Mouse (Mus musculus): Measurements from ENCODE around the gene Gm12166. TPM values are rescaled to one million over a fixed set of nuclear protein-coding genes. Genes with fewer than 3 reads are reported as not detected.
A peak's percentile ranks its signal among the peaks of the same experiment; 100 is the strongest.
"Not testable (repeated sequence)": the region's sequence is repeated elsewhere in the genome, so short reads cannot be mapped to it uniquely, and the experiment has no call there.

Gene Gm12166
- polyA plus RNA-seq (2015; fragmentation: Nextera tagmentation; extraction: Ambion mirVana): 2.8 and 3.3 TPM in 2 replicates

GRCm38 (mm10) chr11:46052105-46052659 is at the start of gene Gm12166:
TSS of gene Gm12166 (minus strand) at chr11:46052321.
- H3K27ac ChIP-seq; H3K9ac ChIP-seq; H3K9me3 ChIP-seq; H3K36me3 ChIP-seq; H3K27me3 ChIP-seq; ATAC-seq (ENCODE audit: insufficient number of reproducible peaks, low FRiP score, low TSS enrichment, low read depth); H3K4me2 ChIP-seq; H3K4me3 ChIP-seq: not testable (repeated sequence)
- peaks cover 22% of the 10 kb centered on the region for H3K4me1 ChIP-seq
- 37% methylated on average over 19 of the region's 19 CpGs for WGBS

GRCm38 (mm10) chr11:46097062-46097461 is 44.9 kb upstream of the Gm12166 start:
- no peaks in the 10 kb centered on the region for H3K27me3 ChIP-seq
- no peak overlapping the region for H3K4me3 ChIP-seq
- 76% methylated on average over 3 of the region's 3 CpGs for WGBS
- H3K27ac ChIP-seq: no peak overlapping the region
- no peaks in the 10 kb centered on the region for H3K9me3 ChIP-seq
- peaks cover 14% of the 10 kb centered on the region for H3K4me1 ChIP-seq
- H3K9ac ChIP-seq: no peak overlapping the region
- ATAC-seq (ENCODE audit: insufficient number of reproducible peaks, low FRiP score, low TSS enrichment, low read depth): no peak
- peaks cover 24% of the 10 kb centered on the region for H3K36me3 ChIP-seq
- no peak overlapping the region for H3K4me2 ChIP-seq

GRCm38 (mm10) chr11:46096265-46096649 is 44.1 kb upstream of the Gm12166 start:
- Histone ChIP-seq H3K4me3 (no peak overlapping the region), H3K4me1 (peaks cover 16% of the 10 kb centered on the region), H3K27ac (peak overlapping the region; percentile 65; the same call in 1 of the 2 replicates), H3K4me2 (no peak overlapping the region), H3K36me3 (peaks cover 24% of the 10 kb centered on the region), H3K9ac (no peak overlapping the region), H3K9me3 (no peaks in the 10 kb centered on the region), H3K27me3 (no peaks in the 10 kb centered on the region)
- no peak for ATAC-seq (ENCODE audit: insufficient number of reproducible peaks, low FRiP score, low TSS enrichment, low read depth)
- 87% methylated on average over 6 of the region's 6 CpGs for WGBS

GRCm38 (mm10) chr11:46095477-46096264 is 43.5 kb upstream of the Gm12166 start:
- Histone ChIP-seq H3K9me3 (no peaks in the 10 kb centered on the region), H3K4me1 (peaks cover 16% of the 10 kb centered on the region), H3K4me2 (no peak overlapping the region), H3K9ac (no peak overlapping the region), H3K27me3 (no peaks in the 10 kb centered on the region), H3K27ac (peak overlapping the region; percentile 65), H3K36me3 (peaks cover 19% of the 10 kb centered on the region), H3K4me3 (no peak overlapping the region)
- peak; percentile 53; the same call in 1 of the 2 replicates for ATAC-seq (ENCODE audit: insufficient number of reproducible peaks, low FRiP score, low TSS enrichment, low read depth)
- WGBS: 52% methylated on average over 9 of the region's 9 CpGs

GRCm38 (mm10) chr11:46092121-46092520 is 40.0 kb upstream of the Gm12166 start:
- Histone ChIP-seq H3K36me3 (peaks cover 5% of the 10 kb centered on the region; the same call in 1 of the 2 replicates), H3K4me2 (no peak overlapping the region), H3K27me3 (no peaks in the 10 kb centered on the region), H3K9ac (no peak overlapping the region), H3K9me3 (no peaks in the 10 kb centered on the region), H3K27ac (peak overlapping the region; percentile 71), H3K4me1 (peaks cover 25% of the 10 kb centered on the region), H3K4me3 (no peak overlapping the region)
- WGBS: 60% methylated on average over 4 of the region's 4 CpGs
- ATAC-seq (ENCODE audit: insufficient number of reproducible peaks, low FRiP score, low TSS enrichment, low read depth): no peak

GRCm38 (mm10) chr11:46090951-46091667 is 39.0 kb upstream of the Gm12166 start:
- Histone ChIP-seq H3K4me3 (no peak overlapping the region), H3K9ac (no peak overlapping the region), H3K27me3 (no peaks in the 10 kb centered on the region), H3K9me3 (no peaks in the 10 kb centered on the region), H3K4me2 (no peak overlapping the region), H3K4me1 (peaks cover 25% of the 10 kb centered on the region), H3K36me3 (peaks cover 5% of the 10 kb centered on the region; the same call in 1 of the 2 replicates), H3K27ac (no peak overlapping the region)
- WGBS: 47% methylated on average over 10 of the region's 10 CpGs
- no peak for ATAC-seq (ENCODE audit: insufficient number of reproducible peaks, low FRiP score, low TSS enrichment, low read depth)

- peaks cover 5% of the 10 kb centered on the region; the same call in 1 of the 2 replicates for H3K36me3 ChIP-seq
- WGBS: 91% methylated on average over 10 of the region's 10 CpGs
- H3K27me3 ChIP-seq: no peaks in the 10 kb centered on the region
- no peaks in the 10 kb centered on the region for H3K9me3 ChIP-seq
- H3K9ac ChIP-seq: no peak overlapping the region
- no peak overlapping the region for H3K27ac ChIP-seq
- peaks cover 18% of the 10 kb centered on the region for H3K4me1 ChIP-seq
- no peak overlapping the region for H3K4me2 ChIP-seq
- no peak overlapping the region for H3K4me3 ChIP-seq
- no peak for ATAC-seq (ENCODE audit: insufficient number of reproducible peaks, low FRiP score, low TSS enrichment, low read depth)
These were observed 38.1 kb upstream of the Gm12166 start for GRCm38 (mm10) chr11:46090036-46090725.

- Histone ChIP-seq H3K36me3 (no peaks in the 10 kb centered on the region), H3K9me3 (no peaks in the 10 kb centered on the region), H3K27me3 (no peaks in the 10 kb centered on the region), H3K4me3 (no peak overlapping the region), H3K27ac (no peak overlapping the region), H3K9ac (no peak overlapping the region), H3K4me1 (peaks cover 18% of the 10 kb centered on the region), H3K4me2 (no peak overlapping the region)
- ATAC-seq (ENCODE audit: insufficient number of reproducible peaks, low FRiP score, low TSS enrichment, low read depth): no peak
- 71% methylated on average over 4 of the region's 4 CpGs for WGBS
These were observed 37.1 kb upstream of the Gm12166 start for GRCm38 (mm10) chr11:46089081-46089713.

GRCm38 (mm10) chr11:46086446-46086845 is 34.3 kb upstream of the Gm12166 start:
- no peak overlapping the region for H3K27ac ChIP-seq
- no peak overlapping the region for H3K9ac ChIP-seq
- 89% methylated on average over 3 of the region's 3 CpGs for WGBS
- H3K27me3 ChIP-seq: no peaks in the 10 kb centered on the region
- no peak for ATAC-seq (ENCODE audit: insufficient number of reproducible peaks, low FRiP score, low TSS enrichment, low read depth)
- H3K4me3 ChIP-seq: no peak overlapping the region
- H3K36me3 ChIP-seq: no peaks in the 10 kb centered on the region
- peaks cover 11% of the 10 kb centered on the region for H3K4me1 ChIP-seq
- no peaks in the 10 kb centered on the region for H3K9me3 ChIP-seq
- no peak overlapping the region for H3K4me2 ChIP-seq

GRCm38 (mm10) chr11:46085398-46086163 is 33.5 kb upstream of the Gm12166 start:
- H3K4me3 ChIP-seq: no peak overlapping the region
- no peak for ATAC-seq (ENCODE audit: insufficient number of reproducible peaks, low FRiP score, low TSS enrichment, low read depth)
- H3K27ac ChIP-seq: no peak overlapping the region
- H3K36me3 ChIP-seq: no peaks in the 10 kb centered on the region
- no peaks in the 10 kb centered on the region for H3K27me3 ChIP-seq
- H3K9ac ChIP-seq: no peak overlapping the region
- H3K4me2 ChIP-seq: no peak overlapping the region
- no peaks in the 10 kb centered on the region for H3K9me3 ChIP-seq
- H3K4me1 ChIP-seq: peaks cover 11% of the 10 kb centered on the region
- 90% methylated on average over 10 of the region's 10 CpGs for WGBS

GRCm38 (mm10) chr11:46084568-46084967 is 32.4 kb upstream of the Gm12166 start:
- no peaks in the 10 kb centered on the region for H3K36me3 ChIP-seq
- no peak overlapping the region for H3K9ac ChIP-seq
- 63% methylated on average over 3 of the region's 3 CpGs for WGBS
- ATAC-seq (ENCODE audit: insufficient number of reproducible peaks, low FRiP score, low TSS enrichment, low read depth): no peak
- H3K4me3 ChIP-seq: no peak overlapping the region
- no peaks in the 10 kb centered on the region for H3K9me3 ChIP-seq
- H3K4me1 ChIP-seq: peaks cover 11% of the 10 kb centered on the region
- H3K4me2 ChIP-seq: no peak overlapping the region
- no peaks in the 10 kb centered on the region for H3K27me3 ChIP-seq
- H3K27ac ChIP-seq: peak overlapping the region; percentile 43

Measured in limb, embryonic 15.5 days (tissue).